Mouse (Mus musculus): ENCODE measurements around the gene 1110051M20Rik. TPM values are rescaled to one million over a fixed set of nuclear protein-coding genes. Genes with fewer than 3 reads are reported as not detected.

Gene 1110051M20Rik
- polyA plus RNA-seq, 1 experiment from 2014 or later = 79.8 TPM

- no peaks in the 10 kb centered on the region for H3K4me1 ChIP-seq (ENCODE audit: control insufficient read depth, insufficient read depth, low read length)
- H3K9ac ChIP-seq (replicated peaks; ENCODE audit: low read length) = no peak overlapping the region
- no peak overlapping the region for H3K4me3 ChIP-seq (ENCODE audit: low read depth, low read length)
- DNase-seq (ENCODE audit: low spot score) (no peak), ATAC-seq (replicated peaks; ENCODE audit: insufficient number of reproducible peaks, low FRiP score, low TSS enrichment, low read depth) (no peak)
- H3K27me3 ChIP-seq (ENCODE audit: control insufficient read depth, insufficient read depth, low read length) = no peaks in the 10 kb centered on the region
- 79% methylated on average over 3 of the region's 3 CpGs for WGBS
- H3K36me3 ChIP-seq (replicated peaks; ENCODE audit: control insufficient read depth, insufficient read depth, low read depth, low read length) = no peaks in the 10 kb centered on the region
- no peak overlapping the region for H3K27ac ChIP-seq (replicated peaks; ENCODE audit: low read depth, low read length)
- no peaks in the 10 kb centered on the region for H3K9me3 ChIP-seq (replicated peaks; ENCODE audit: control insufficient read depth, low read length)
- H3K4me2 ChIP-seq (ENCODE audit: low read depth, low read length) = no peak overlapping the region
Measured at GRCm38 (mm10) chr2:91429146-91429545, 15.4 kb downstream of the 1110051M20Rik start.

- WGBS = 82% methylated on average over 1 of the region's 1 CpGs
- DNase-seq (ENCODE audit: low spot score) = no peak
- Histone ChIP-seq H3K4me3 (ENCODE audit: low read depth, low read length) (no peak overlapping the region), H3K27me3 (ENCODE audit: control insufficient read depth, insufficient read depth, low read length) (no peaks in the 10 kb centered on the region), H3K36me3 (replicated peaks; ENCODE audit: control insufficient read depth, insufficient read depth, low read depth, low read length) (no peaks in the 10 kb centered on the region), H3K4me1 (ENCODE audit: control insufficient read depth, insufficient read depth, low read length) (no peaks in the 10 kb centered on the region), H3K9me3 (replicated peaks; ENCODE audit: control insufficient read depth, low read length) (no peaks in the 10 kb centered on the region), H3K27ac (replicated peaks; ENCODE audit: low read depth, low read length) (no peak overlapping the region), H3K4me2 (ENCODE audit: low read depth, low read length) (no peak overlapping the region), H3K9ac (replicated peaks; ENCODE audit: low read length) (no peak overlapping the region)
- no peak for ATAC-seq (replicated peaks; ENCODE audit: insufficient number of reproducible peaks, low FRiP score, low TSS enrichment, low read depth)
Measured at GRCm38 (mm10) chr2:91426321-91426720, 18.2 kb downstream of the 1110051M20Rik start.

GRCm38 (mm10) chr2:91424061-91424720 lies 20.3 kb downstream of the 1110051M20Rik start:
- WGBS = 89% methylated on average over 7 of the region's 7 CpGs
- no peak for DNase-seq (ENCODE audit: low spot score)

GRCm38 (mm10) chr2:91421641-91422040 lies 22.9 kb downstream of the 1110051M20Rik start:
- H3K9me3 ChIP-seq (replicated peaks; ENCODE audit: control insufficient read depth, low read length) = no peaks in the 10 kb centered on the region
- H3K27ac ChIP-seq (replicated peaks; ENCODE audit: low read depth, low read length) = no peak overlapping the region
- no peak overlapping the region for H3K4me3 ChIP-seq (ENCODE audit: low read depth, low read length)
- H3K9ac ChIP-seq (replicated peaks; ENCODE audit: low read length) = no peak overlapping the region
- DNase-seq (ENCODE audit: low spot score) (no peak), ATAC-seq (replicated peaks; ENCODE audit: insufficient number of reproducible peaks, low FRiP score, low TSS enrichment, low read depth) (no peak)
- no peaks in the 10 kb centered on the region for H3K27me3 ChIP-seq (ENCODE audit: control insufficient read depth, insufficient read depth, low read length)
- WGBS = 81% methylated on average over 5 of the region's 5 CpGs
- no peak overlapping the region for H3K4me2 ChIP-seq (ENCODE audit: low read depth, low read length)
- H3K36me3 ChIP-seq (replicated peaks; ENCODE audit: control insufficient read depth, insufficient read depth, low read depth, low read length) = no peaks in the 10 kb centered on the region
- H3K4me1 ChIP-seq (ENCODE audit: control insufficient read depth, insufficient read depth, low read length) = no peaks in the 10 kb centered on the region

More at GRCm38 (mm10) chr2:91424061-91424720, 20.3 kb downstream of the 1110051M20Rik start:
- no peak for ATAC-seq (replicated peaks; ENCODE audit: insufficient number of reproducible peaks, low FRiP score, low TSS enrichment, low read depth)
- H3K4me1 ChIP-seq (ENCODE audit: control insufficient read depth, insufficient read depth, low read length) = no peaks in the 10 kb centered on the region
- no peak overlapping the region for H3K9ac ChIP-seq (replicated peaks; ENCODE audit: low read length)
- H3K4me3 ChIP-seq (ENCODE audit: low read depth, low read length) = no peak overlapping the region
- H3K4me2 ChIP-seq (ENCODE audit: low read depth, low read length) = no peak overlapping the region
- no peak overlapping the region for H3K27ac ChIP-seq (replicated peaks; ENCODE audit: low read depth, low read length)
- no peaks in the 10 kb centered on the region for H3K9me3 ChIP-seq (replicated peaks; ENCODE audit: control insufficient read depth, low read length)
- no peaks in the 10 kb centered on the region for H3K27me3 ChIP-seq (ENCODE audit: control insufficient read depth, insufficient read depth, low read length)
- H3K36me3 ChIP-seq (replicated peaks; ENCODE audit: control insufficient read depth, insufficient read depth, low read depth, low read length) = no peaks in the 10 kb centered on the region

GRCm38 (mm10) chr2:91413811-91414210 lies 30.7 kb downstream of the 1110051M20Rik start:
- WGBS = 83% methylated on average over 1 of the region's 1 CpGs
- ATAC-seq (replicated peaks; ENCODE audit: insufficient number of reproducible peaks, low FRiP score, low TSS enrichment, low read depth) (no peak), DNase-seq (ENCODE audit: low spot score) (no peak)
- H3K9me3 ChIP-seq (replicated peaks; ENCODE audit: control insufficient read depth, low read length) = no peaks in the 10 kb centered on the region
- H3K4me1 ChIP-seq (ENCODE audit: control insufficient read depth, insufficient read depth, low read length) = no peaks in the 10 kb centered on the region
- H3K9ac ChIP-seq (replicated peaks; ENCODE audit: low read length) = no peak overlapping the region
- H3K27me3 ChIP-seq (ENCODE audit: control insufficient read depth, insufficient read depth, low read length) = no peaks in the 10 kb centered on the region
- H3K36me3 ChIP-seq (replicated peaks; ENCODE audit: control insufficient read depth, insufficient read depth, low read depth, low read length) = no peaks in the 10 kb centered on the region
- no peak overlapping the region for H3K4me3 ChIP-seq (ENCODE audit: low read depth, low read length)
- no peak overlapping the region for H3K27ac ChIP-seq (replicated peaks; ENCODE audit: low read depth, low read length)
- H3K4me2 ChIP-seq (ENCODE audit: low read depth, low read length) = no peak overlapping the region

- no peak overlapping the region for H3K27ac ChIP-seq (replicated peaks; ENCODE audit: low read depth, low read length)
- no peak overlapping the region for H3K4me2 ChIP-seq (ENCODE audit: low read depth, low read length)
- no peak for DNase-seq (ENCODE audit: low spot score)
- H3K27me3 ChIP-seq (ENCODE audit: control insufficient read depth, insufficient read depth, low read length) = no peaks in the 10 kb centered on the region
- no peak overlapping the region for H3K9ac ChIP-seq (replicated peaks; ENCODE audit: low read length)
- H3K4me1 ChIP-seq (ENCODE audit: control insufficient read depth, insufficient read depth, low read length) = no peaks in the 10 kb centered on the region
- no peak overlapping the region for H3K4me3 ChIP-seq (ENCODE audit: low read depth, low read length)
- 39% methylated on average over 5 of the region's 5 CpGs for WGBS
- ATAC-seq (replicated peaks; ENCODE audit: insufficient number of reproducible peaks, low FRiP score, low TSS enrichment, low read depth) = no peak
- no peaks in the 10 kb centered on the region for H3K9me3 ChIP-seq (replicated peaks; ENCODE audit: control insufficient read depth, low read length)
- H3K36me3 ChIP-seq (replicated peaks; ENCODE audit: control insufficient read depth, insufficient read depth, low read depth, low read length) = no peaks in the 10 kb centered on the region
Measured at GRCm38 (mm10) chr2:91412361-91412760, 32.1 kb downstream of the 1110051M20Rik start.

- H3K4me2 ChIP-seq (ENCODE audit: low read depth, low read length) = no peak overlapping the region
- H3K9ac ChIP-seq (replicated peaks; ENCODE audit: low read length) = no peak overlapping the region
- H3K36me3 ChIP-seq (replicated peaks; ENCODE audit: control insufficient read depth, insufficient read depth, low read depth, low read length) = no peaks in the 10 kb centered on the region
- ATAC-seq (replicated peaks; ENCODE audit: insufficient number of reproducible peaks, low FRiP score, low TSS enrichment, low read depth) (peak; percentile 67), DNase-seq (ENCODE audit: low spot score) (peak; percentile 66)
- no peaks in the 10 kb centered on the region for H3K27me3 ChIP-seq (ENCODE audit: control insufficient read depth, insufficient read depth, low read length)
- no peaks in the 10 kb centered on the region for H3K9me3 ChIP-seq (replicated peaks; ENCODE audit: control insufficient read depth, low read length)
- WGBS = 55% methylated on average over 2 of the region's 2 CpGs
- no peak overlapping the region for H3K4me3 ChIP-seq (ENCODE audit: low read depth, low read length)
- H3K4me1 ChIP-seq (ENCODE audit: control insufficient read depth, insufficient read depth, low read length) = no peaks in the 10 kb centered on the region
- H3K27ac ChIP-seq (replicated peaks; ENCODE audit: low read depth, low read length) = 0 out of 2 replicates have a peak overlapping the region, but pooled peaks have one; percentile 9
Measured at GRCm38 (mm10) chr2:91411473-91411872, 33.0 kb downstream of the 1110051M20Rik start.

GRCm38 (mm10) chr2:91408031-91408430 lies 36.5 kb downstream of the 1110051M20Rik start:
- H3K4me1 ChIP-seq (ENCODE audit: control insufficient read depth, insufficient read depth, low read length) = no peaks in the 10 kb centered on the region
- H3K9me3 ChIP-seq (replicated peaks; ENCODE audit: control insufficient read depth, low read length) = no peaks in the 10 kb centered on the region
- ATAC-seq (replicated peaks; ENCODE audit: insufficient number of reproducible peaks, low FRiP score, low TSS enrichment, low read depth) (no peak), DNase-seq (ENCODE audit: low spot score) (no peak)
- no peak overlapping the region for H3K9ac ChIP-seq (replicated peaks; ENCODE audit: low read length)
- H3K27ac ChIP-seq (replicated peaks; ENCODE audit: low read depth, low read length) = no peak overlapping the region
- no peaks in the 10 kb centered on the region for H3K27me3 ChIP-seq (ENCODE audit: control insufficient read depth, insufficient read depth, low read length)
- H3K36me3 ChIP-seq (replicated peaks; ENCODE audit: control insufficient read depth, insufficient read depth, low read depth, low read length) = no peaks in the 10 kb centered on the region
- WGBS = 71% methylated on average over 2 of the region's 2 CpGs
- H3K4me3 ChIP-seq (ENCODE audit: low read depth, low read length) = no peak overlapping the region
- H3K4me2 ChIP-seq (ENCODE audit: low read depth, low read length) = no peak overlapping the region
